Mouse (Mus musculus) midbrain, embryonic 13.5 days (tissue): ENCODE results near the gene Pot1b. TPM values are rescaled to one million over a fixed set of nuclear protein-coding genes. Genes with fewer than 3 reads are reported as not detected.

Experiments
- ATAC-seq: fragments of 200-750 bp; cut with Nextera tagmentation; 2 replicates; pipeline ENCODE4 v1.8.0; 2017; ENCODE audit warnings: mild to moderate bottlenecking, moderate TSS enrichment, moderate library complexity
- H3K27ac ChIP-seq: fragments of 300-500 bp; sonication (generic); 2 replicates; pipeline ENCODE4 v1.5.1; 2015; ENCODE audit warnings: inconsistent platforms, mild to moderate bottlenecking, moderate library complexity
- H3K27me3 ChIP-seq: fragments of 300-500 bp; sonication (generic); 2 replicates; pipeline ENCODE4 v1.6.1; 2015; ENCODE audit warnings: mild to moderate bottlenecking, inconsistent platforms
- H3K36me3 ChIP-seq: fragments of 300-500 bp; sonication (generic); 2 replicates; pipeline ENCODE4 v1.6.1; 2015; ENCODE audit warnings: mild to moderate bottlenecking, inconsistent platforms
- H3K4me1 ChIP-seq: fragments of 300-500 bp; sonication (generic); replicated peaks from 2 replicates; pipeline ENCODE4 v1.6.1; 2015; ENCODE audit warnings: inconsistent platforms
- H3K4me2 ChIP-seq: fragments of 300-500 bp; sonication (generic); replicated peaks from 2 replicates; pipeline ENCODE4 v1.6.1; 2015; ENCODE audit warnings: moderate library complexity, mild to moderate bottlenecking, inconsistent platforms
- H3K4me3 ChIP-seq: fragments of 300-500 bp; sonication (generic); replicated peaks from 2 replicates; pipeline ENCODE4 v1.5.1; 2015; ENCODE audit warnings: mild to moderate bottlenecking, inconsistent platforms
- H3K9ac ChIP-seq: fragments of 300-500 bp; sonication (generic); replicated peaks from 2 replicates; pipeline ENCODE4 v1.6.1; 2015; ENCODE audit warnings: mild to moderate bottlenecking, inconsistent platforms
- H3K9me3 ChIP-seq: fragments of 300-500 bp; sonication (generic); 2 replicates; pipeline ENCODE4 v1.6.1; 2016; ENCODE audit warnings: mild to moderate bottlenecking, inconsistent platforms
- WGBS: fragments of 180-500 bp; shearing (Covaris S2); methylation state at CpG from one replicate; pipeline ENCODE4 v1.1.7; 2015; 5-methylcytosine and 5-hydroxymethylcytosine counted together
- polyA plus RNA-seq: library from polyadenylated mRNA; unstranded; fragments of >200 nt; fragmentation: Nextera tagmentation; extraction: Ambion mirVana; gene quantifications from 2 replicates; pipeline ENCODE4 v1.2.1, GENCODE M21; 2015

The Pot1b gene
- 10.7 and 13.6 TPM in 2 replicates for polyA plus RNA-seq

DNA sequence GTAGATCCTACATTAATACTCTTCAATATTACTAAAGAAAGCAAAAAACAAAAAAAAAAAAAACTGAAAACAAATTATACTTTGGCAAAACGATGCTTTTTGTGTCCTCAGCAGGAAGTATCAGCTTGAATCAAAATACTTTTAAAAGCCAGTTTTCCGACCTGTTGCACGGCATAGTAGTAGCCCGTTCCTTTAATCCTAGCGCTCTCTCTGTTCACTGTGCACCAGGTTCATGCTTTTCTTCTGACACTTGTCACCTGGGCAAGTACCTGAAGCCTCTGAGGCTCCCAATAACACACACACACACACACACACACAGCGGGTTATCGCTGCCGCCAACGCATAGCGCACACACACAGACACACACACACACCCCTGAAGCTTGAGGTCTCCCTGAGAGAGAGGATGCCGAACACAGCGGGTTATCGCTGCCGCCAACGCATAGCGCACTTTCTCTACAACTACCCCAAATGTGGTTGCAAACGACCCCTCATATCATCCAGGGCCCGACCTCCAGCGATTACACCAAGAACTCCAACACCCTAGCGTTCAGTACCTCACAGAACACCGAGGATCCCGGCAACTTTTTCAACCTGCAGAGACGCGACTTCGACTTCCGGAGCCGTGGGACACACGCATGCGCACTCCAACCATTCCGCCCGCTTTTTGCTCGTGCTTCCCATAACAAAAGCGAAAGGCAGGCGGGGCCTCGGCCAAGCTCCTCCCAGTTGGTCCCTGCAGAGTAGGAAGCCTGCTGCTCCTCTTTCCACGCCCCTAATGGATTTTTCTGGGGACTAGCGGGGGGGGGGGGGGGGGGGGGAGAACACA is at the start of gene Pot1b:
Gene Pot1b (minus strand): TSS at position 645 of the 828 bp plus-strand sequence.
- peak within 1 kb of the TSS; percentile 36; the same call in 1 of the 2 replicates for H3K27ac ChIP-seq
- ATAC-seq: peak; percentile 98

GRCm38 (mm10) chr17:55751170-55751569 is 38.7 kb upstream of the Pot1b start:
- Histone ChIP-seq H3K27me3 (no peaks in the 10 kb centered on the region), H3K4me3 (no peak overlapping the region), H3K9me3 (no peaks in the 10 kb centered on the region), H3K4me1 (no peaks in the 10 kb centered on the region), H3K36me3 (no peaks in the 10 kb centered on the region), H3K9ac (no peak overlapping the region), H3K27ac (no peak overlapping the region), H3K4me2 (no peak overlapping the region)
- no peak for ATAC-seq
- WGBS: 83% methylated on average over 2 of the region's 2 CpGs

More for the DNA sequence above, at the start of gene Pot1b:
- Histone ChIP-seq H3K4me1 (0 out of 2 replicates have a peak, but pooled peaks cover 2% of the 10 kb centered on the region), H3K27me3 (no peaks in the 10 kb centered on the region), H3K4me3 (peak within 1 kb of the TSS; percentile 67), H3K9me3 (no peaks in the 10 kb centered on the region), H3K36me3 (peaks cover 9% of the 10 kb centered on the region), H3K4me2 (peak within 1 kb of the TSS; percentile 73), H3K9ac (peak within 1 kb of the TSS; percentile 72)
- under 1% methylated on average over 36 of the region's 37 CpGs for WGBS

DNA sequence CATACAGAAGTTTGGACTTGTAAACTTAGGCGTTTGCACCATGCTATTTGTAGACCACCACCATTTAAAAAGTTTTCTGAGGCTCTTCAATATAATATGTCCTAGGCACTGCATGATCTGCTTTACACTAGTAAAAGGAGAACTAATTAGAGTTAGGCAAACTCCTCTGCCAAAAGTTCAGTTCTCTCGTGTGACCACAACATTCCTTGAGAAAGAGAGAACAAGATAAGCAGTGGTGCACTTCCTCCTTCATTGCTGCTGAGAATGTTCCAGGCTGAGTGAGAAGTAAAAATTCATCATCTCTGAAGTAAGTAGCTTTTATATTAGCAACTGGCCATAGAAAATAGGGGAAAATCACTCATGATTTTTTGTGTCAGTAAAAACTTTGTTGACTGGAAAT is 37.4 kb upstream of the Pot1b start, which contains the start of gene Adgre4:
Gene Adgre4 (plus strand): TSS at position 199 of the 400 bp plus-strand sequence.
- H3K4me3 ChIP-seq: no peak within 1 kb of the TSS
- H3K27me3 ChIP-seq: no peaks in the 10 kb centered on the region
- ATAC-seq: no peak
- H3K36me3 ChIP-seq: no peaks in the 10 kb centered on the region
- H3K9me3 ChIP-seq: no peaks in the 10 kb centered on the region
- 82% methylated on average over 2 of the region's 2 CpGs for WGBS
- no peaks in the 10 kb centered on the region for H3K4me1 ChIP-seq
- H3K9ac ChIP-seq: no peak within 1 kb of the TSS
- no peak within 1 kb of the TSS for H3K4me2 ChIP-seq
- no peak within 1 kb of the TSS for H3K27ac ChIP-seq

GRCm38 (mm10) chr17:55736675-55737074 is 24.2 kb upstream of the Pot1b start:
- H3K36me3 ChIP-seq: no peaks in the 10 kb centered on the region
- no peaks in the 10 kb centered on the region; the same call in 1 of the 2 replicates for H3K9me3 ChIP-seq
- H3K27ac ChIP-seq: no peak overlapping the region
- H3K27me3 ChIP-seq: no peaks in the 10 kb centered on the region
- no peak overlapping the region for H3K4me2 ChIP-seq
- 91% methylated on average over 1 of the region's 1 CpGs for WGBS
- H3K9ac ChIP-seq: no peak overlapping the region
- no peak overlapping the region for H3K4me3 ChIP-seq
- H3K4me1 ChIP-seq: no peaks in the 10 kb centered on the region
- ATAC-seq: no peak

DNA sequence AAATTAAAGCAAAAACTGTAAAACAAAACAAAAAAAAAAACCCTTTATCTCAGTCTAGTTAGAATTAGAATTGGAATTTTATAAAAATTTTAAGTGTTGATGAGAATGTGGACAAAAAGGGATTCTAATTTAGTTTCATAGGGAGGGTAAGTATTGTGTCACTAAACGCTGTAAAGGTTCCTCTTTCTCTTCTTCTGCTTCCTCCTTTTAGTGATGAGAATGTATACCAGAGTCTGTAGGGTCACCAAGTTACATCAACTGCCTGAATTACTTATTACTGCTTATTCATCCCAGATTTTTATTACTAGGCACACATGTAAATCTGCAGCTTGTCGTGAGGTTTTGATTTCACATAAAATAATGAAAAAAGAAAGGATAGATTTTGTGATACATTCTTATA is 13.8 kb upstream of the Pot1b start:
- no peaks in the 10 kb centered on the region for H3K27me3 ChIP-seq

GRCm38 (mm10) chr17:55722250-55722649 is 9.8 kb upstream of the Pot1b start:
- Histone ChIP-seq H3K9ac (no peak overlapping the region), H3K27me3 (no peaks in the 10 kb centered on the region), H3K4me2 (no peak overlapping the region), H3K4me3 (no peak overlapping the region), H3K36me3 (no peaks in the 10 kb centered on the region), H3K4me1 (no peaks in the 10 kb centered on the region), H3K9me3 (no peaks in the 10 kb centered on the region), H3K27ac (no peak overlapping the region)
- WGBS: 81% methylated on average over 2 of the region's 2 CpGs
- ATAC-seq: no peak

More for the DNA sequence above, 13.8 kb upstream of the Pot1b start:
- Histone ChIP-seq H3K4me1 (no peaks in the 10 kb centered on the region), H3K36me3 (no peaks in the 10 kb centered on the region), H3K9ac (no peak overlapping the region), H3K9me3 (no peaks in the 10 kb centered on the region), H3K27ac (no peak overlapping the region), H3K4me3 (no peak overlapping the region), H3K4me2 (no peak overlapping the region)
- 83% methylated on average over 2 of the region's 2 CpGs for WGBS
- no peak for ATAC-seq

DNA sequence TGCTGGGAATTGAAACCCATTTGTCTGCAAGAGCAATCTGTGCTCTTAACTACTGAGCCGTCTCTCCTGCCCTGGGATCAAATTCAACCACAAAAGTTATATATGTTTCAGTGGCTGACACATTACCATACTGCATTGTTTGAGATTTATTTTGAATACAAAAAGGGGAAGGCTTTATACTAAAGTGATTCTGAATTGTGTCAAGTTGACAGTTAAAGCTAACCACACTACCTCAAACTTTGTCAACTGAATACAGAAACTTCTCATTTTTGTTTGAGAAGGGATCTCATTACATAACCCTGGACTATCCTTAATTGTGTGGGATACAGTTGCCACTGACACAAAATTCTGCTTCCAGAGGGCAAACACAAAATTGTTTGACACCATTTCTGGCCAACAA is 8.8 kb upstream of the Pot1b start:
- no peak overlapping the region for H3K4me3 ChIP-seq
- H3K9me3 ChIP-seq: no peaks in the 10 kb centered on the region
- H3K4me1 ChIP-seq: no peaks in the 10 kb centered on the region
- H3K27ac ChIP-seq: no peak overlapping the region
- H3K9ac ChIP-seq: no peak overlapping the region
- no peak overlapping the region for H3K4me2 ChIP-seq
- 89% methylated on average over 1 of the region's 1 CpGs for WGBS
- no peak for ATAC-seq
- no peaks in the 10 kb centered on the region for H3K27me3 ChIP-seq
- no peaks in the 10 kb centered on the region for H3K36me3 ChIP-seq

GRCm38 (mm10) chr17:55702865-55703264 is 9.6 kb downstream of the Pot1b start:
- Histone ChIP-seq H3K9me3 (no peaks in the 10 kb centered on the region), H3K36me3 (peaks cover 21% of the 10 kb centered on the region), H3K27me3 (no peaks in the 10 kb centered on the region), H3K9ac (no peak overlapping the region), H3K4me1 (no peaks in the 10 kb centered on the region), H3K27ac (no peak overlapping the region), H3K4me3 (no peak overlapping the region), H3K4me2 (no peak overlapping the region)
- WGBS: 81% methylated on average over 5 of the region's 5 CpGs
- 0 out of 2 replicates have a peak, but pooled peaks have one; percentile 34 for ATAC-seq

DNA sequence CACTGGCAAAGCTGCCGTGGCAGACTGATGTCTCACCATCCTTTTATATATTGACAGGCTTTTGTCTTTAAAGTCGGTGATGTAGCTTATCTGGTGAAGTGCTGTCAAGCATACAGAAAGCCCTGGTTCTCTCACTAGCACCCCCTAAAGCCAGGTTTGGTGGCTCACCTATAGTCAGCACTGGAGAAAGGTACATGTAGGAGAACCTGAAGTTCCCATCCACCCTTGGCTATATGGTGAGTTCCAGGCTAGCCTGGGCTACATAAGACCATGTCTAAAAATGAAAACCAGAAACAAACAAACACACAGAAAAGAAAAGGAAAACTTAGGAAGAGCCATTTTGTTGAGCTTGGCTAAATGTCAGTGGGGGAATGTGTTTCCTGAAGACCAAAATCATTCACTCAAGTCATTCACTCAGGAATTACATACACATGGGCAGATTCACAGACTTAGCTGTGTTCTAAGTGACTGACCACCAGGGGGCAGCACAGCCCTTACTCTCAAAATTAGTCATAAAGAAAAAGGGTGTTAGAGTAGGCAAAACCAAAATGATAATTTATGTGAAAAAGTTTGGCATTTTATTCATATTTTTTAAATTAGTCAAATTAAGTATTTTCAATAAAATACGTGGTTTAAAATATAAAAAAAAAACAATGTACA is 10.1 kb downstream of the Pot1b start:
- no peaks in the 10 kb centered on the region for H3K27me3 ChIP-seq
- no peaks in the 10 kb centered on the region for H3K4me1 ChIP-seq
- H3K4me3 ChIP-seq: no peak overlapping the region
- H3K36me3 ChIP-seq: peaks cover 26% of the 10 kb centered on the region
- WGBS: 64% methylated on average over 3 of the region's 3 CpGs
- H3K9ac ChIP-seq: no peak overlapping the region
- no peak overlapping the region for H3K4me2 ChIP-seq
- H3K27ac ChIP-seq: no peak overlapping the region
- no peaks in the 10 kb centered on the region for H3K9me3 ChIP-seq
- ATAC-seq: peak; percentile 66; the same call in 1 of the 2 replicates

GRCm38 (mm10) chr17:55699388-55699787 is 13.0 kb downstream of the Pot1b start:
- Histone ChIP-seq H3K4me2 (no peak overlapping the region), H3K36me3 (peaks cover 30% of the 10 kb centered on the region), H3K4me1 (no peaks in the 10 kb centered on the region), H3K27ac (no peak overlapping the region), H3K9ac (no peak overlapping the region), H3K4me3 (no peak overlapping the region), H3K9me3 (no peaks in the 10 kb centered on the region), H3K27me3 (no peaks in the 10 kb centered on the region)
- WGBS: 88% methylated on average over 2 of the region's 2 CpGs
- ATAC-seq: no peak

DNA sequence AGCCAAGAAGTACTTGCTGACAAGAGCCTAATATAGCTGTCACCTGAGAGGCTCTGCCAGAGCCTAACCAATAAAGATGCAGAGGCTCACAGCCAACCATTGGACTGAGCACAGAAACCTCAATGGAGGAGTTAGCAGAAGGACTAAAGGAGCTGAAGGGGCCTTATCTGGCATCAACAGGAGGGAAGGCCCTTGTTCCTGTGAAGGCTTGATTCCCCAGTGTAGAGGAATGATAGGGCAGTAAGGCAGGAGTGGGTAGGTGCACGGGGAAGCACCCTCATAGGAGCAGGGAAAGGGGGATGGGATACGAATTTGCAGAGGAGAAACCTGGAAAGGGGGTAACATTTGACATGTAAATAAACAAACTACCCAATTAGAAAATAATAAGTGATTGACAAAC is 51.3 kb downstream of the Pot1b start:
- H3K27me3 ChIP-seq: no peaks in the 10 kb centered on the region
- no peaks in the 10 kb centered on the region for H3K9me3 ChIP-seq
- peaks cover 37% of the 10 kb centered on the region for H3K36me3 ChIP-seq
- 89% methylated on average over 2 of the region's 2 CpGs for WGBS
- H3K4me1 ChIP-seq: no peaks in the 10 kb centered on the region
- H3K9ac ChIP-seq: no peak overlapping the region
- H3K4me2 ChIP-seq: no peak overlapping the region
- no peak overlapping the region for H3K4me3 ChIP-seq
- ATAC-seq: no peak
- no peak overlapping the region for H3K27ac ChIP-seq

DNA sequence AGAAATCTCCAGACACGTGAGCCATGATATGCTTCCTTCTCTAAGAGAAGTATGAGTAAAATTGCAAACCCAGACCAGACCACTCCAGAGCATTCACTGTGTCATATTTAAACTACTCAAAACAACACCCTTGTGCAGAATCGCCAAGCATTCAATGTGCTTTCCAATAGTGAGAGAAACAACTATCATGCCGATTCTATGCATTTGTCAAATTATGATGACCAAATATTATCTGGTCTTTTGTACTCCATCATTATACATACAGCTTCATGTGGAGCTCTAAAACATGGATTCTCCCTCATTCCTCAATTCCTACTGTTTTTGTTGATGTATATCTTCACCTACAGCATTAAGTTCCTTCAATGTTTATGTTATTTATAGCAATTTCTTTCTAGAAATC is 87.3 kb downstream of the Pot1b start, which contains the start of gene Vmn2r118:
Gene Vmn2r118 (minus strand): TSS at position 101 of the 400 bp plus-strand sequence.
- no peak within 1 kb of the TSS for H3K4me2 ChIP-seq
- no peak within 1 kb of the TSS for H3K9ac ChIP-seq
- no peak within 1 kb of the TSS for H3K27ac ChIP-seq
- no peak within 1 kb of the TSS for H3K4me3 ChIP-seq
- no peaks in the 10 kb centered on the region for H3K4me1 ChIP-seq
- 89% methylated on average over 3 of the region's 3 CpGs for WGBS
- no peaks in the 10 kb centered on the region for H3K9me3 ChIP-seq
- no peak for ATAC-seq
- H3K36me3 ChIP-seq: no peaks in the 10 kb centered on the region
- H3K27me3 ChIP-seq: no peaks in the 10 kb centered on the region
